Mouse (Mus musculus) skeletal muscle tissue, adult 2 months (tissue): ENCODE data around the gene Tcf7l1.
A peak's percentile ranks its signal among the peaks of the same experiment; 100 is the strongest.

Source experiments
- DNase-seq: peaks from one replicate; pipeline ENCODE4 v3.0.0-alpha.2; 2012; ENCODE audit warnings: low read depth, low spot score

Tcf7l1 gene

GRCm38 (mm10) chr6:72660391-72660720, 128.7 kb downstream of the Tcf7l1 start:
- no peak for DNase-seq

GRCm38 (mm10) chr6:72659717-72660390, 129.2 kb downstream of the Tcf7l1 start:
- DNase-seq, result peak; percentile 31

GRCm38 (mm10) chr6:72658006-72658405, 131.0 kb downstream of the Tcf7l1 start:
- DNase-seq, result peak; percentile 43

DNA sequence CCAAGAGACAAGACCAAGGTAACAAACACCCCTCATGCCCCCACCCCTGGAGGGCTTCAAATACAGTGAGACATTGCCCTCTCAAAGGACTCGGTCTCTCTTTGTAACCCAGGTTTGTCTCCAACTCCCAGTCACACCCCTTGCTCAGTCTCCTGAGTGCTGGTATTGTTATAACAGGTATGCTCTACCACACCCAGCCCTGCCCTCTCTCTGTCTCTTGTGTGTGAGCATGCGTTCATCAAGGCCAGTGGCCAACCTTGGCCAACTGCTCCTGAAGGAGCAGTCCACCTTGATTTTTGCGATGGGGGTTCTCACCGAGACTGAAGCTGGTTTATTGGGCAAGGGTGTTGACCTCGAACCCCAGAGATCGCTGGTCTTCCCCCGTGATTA, 133.0 kb downstream of the Tcf7l1 start:
- no peak for DNase-seq

DNA sequence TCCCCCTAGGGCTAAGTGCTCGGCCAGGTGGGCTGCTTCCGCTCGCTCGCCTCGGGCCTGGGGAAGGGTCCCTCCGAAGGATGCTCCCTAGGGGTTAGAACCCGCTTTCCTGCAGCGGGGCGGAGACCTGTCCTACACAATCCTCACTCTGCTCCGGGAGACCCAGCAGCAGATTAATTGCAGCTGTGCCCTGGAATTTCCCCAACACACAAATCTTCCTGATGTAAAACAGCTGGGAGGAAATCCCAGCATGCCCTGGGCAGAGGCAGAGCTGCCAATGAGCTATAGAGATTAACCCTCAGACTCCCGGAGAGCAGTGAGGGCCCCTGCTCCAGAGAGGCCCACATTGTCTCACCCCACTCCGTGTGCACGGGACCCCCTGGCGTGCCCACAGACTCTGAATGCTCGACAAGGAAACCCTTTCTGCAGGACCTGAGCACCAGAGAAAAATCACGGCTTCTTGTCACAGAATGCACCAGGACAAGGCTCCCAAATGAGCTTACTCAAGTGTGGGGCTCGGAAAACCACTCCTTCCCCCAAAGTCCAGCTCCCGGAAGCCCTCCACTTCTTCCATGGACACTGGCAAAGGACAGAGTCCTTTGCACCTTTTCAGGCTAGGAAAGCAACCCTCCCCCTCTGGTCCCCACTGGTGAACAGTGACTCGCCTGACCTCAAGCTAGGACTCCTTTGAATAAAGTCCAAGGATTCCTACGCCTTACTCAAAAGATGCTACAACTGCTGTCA, 133.6 kb downstream of the Tcf7l1 start:
- peak; percentile 71 for DNase-seq

DNA sequence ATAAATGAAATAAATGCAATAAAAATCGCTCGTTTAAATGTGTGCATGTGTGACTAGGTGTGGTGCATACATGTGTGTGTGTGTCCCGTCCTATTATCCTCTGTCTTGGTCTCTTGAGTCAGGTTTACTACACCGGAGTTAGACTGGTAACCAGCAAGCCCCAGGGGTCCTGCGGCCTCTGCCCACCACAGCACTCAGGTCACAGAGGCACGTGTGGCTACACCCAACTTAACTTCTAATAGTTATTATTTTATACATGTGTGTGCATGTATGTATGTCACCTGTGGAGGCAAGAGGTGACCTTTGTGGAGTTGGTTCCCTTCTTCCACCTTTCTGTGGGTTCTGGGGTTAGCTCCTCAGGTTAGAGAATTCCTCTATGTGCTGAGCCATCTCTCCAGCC, 134.7 kb downstream of the Tcf7l1 start:
- DNase-seq, result no peak

DNA sequence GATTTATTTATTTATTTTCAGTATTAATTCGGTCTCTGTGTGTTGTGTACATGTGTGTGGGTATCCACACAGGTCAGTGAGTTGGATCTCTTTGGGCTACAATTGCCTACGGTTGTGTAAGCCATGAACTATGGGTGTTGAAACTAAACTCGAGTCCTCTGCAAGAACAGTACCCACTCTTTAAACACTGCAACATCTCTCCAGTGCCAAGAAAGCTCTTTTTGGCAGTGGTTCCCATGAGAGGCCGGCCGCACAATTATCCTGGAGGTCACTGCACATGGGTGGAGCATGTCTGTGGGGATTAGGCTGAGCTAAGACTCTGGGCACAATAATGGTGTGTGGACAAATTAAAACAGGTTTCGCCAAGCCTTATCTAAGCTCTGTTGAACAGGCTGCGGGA, 135.6 kb downstream of the Tcf7l1 start:
- peak; percentile 82 for DNase-seq

- DNase-seq, result no peak
Measured at GRCm38 (mm10) chr6:72650338-72650851, 138.7 kb downstream of the Tcf7l1 start.

- DNase-seq, result peak; percentile 57
Measured at GRCm38 (mm10) chr6:72648002-72648595, 141.0 kb downstream of the Tcf7l1 start.

GRCm38 (mm10) chr6:72647383-72647820, 141.7 kb downstream of the Tcf7l1 start:
- peak; percentile 77 for DNase-seq

DNA sequence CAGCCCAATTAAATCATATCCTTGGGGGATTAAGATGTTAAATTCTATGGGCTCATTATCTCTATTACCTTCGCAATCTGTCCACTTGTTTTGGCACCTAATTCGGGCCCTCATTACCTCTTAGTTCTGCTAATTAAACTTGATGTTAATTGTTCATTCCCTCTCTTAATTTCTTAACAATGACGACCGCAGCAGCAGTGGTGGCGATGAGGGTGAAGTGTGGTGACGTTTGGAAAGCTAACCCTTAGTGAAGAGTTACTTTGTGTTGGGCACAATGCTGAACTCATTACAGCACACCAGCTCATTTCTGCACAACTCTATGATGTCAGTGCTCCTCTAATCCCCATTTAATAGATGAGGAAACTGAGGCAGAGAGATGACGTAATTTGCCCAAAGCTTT, 143.7 kb downstream of the Tcf7l1 start:
- DNase-seq, result no peak

DNA sequence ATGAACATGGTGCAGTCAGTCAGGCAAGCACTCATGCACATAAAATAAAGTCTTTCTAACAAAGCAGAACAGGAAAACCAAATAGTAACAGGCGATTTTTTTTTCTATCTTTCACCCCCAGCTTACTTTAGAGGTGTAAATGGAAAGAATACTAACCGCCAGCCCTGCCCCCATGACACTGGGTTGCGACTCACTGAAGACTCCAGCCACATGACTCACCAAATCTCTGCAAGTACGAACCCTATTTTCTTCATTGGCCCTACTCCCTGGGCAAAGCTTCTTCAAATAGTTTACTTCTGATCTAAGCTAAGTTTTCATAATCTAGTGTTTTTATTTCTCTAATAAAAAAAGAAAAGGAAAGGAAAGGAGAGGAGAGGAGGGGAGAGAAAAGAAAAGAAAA, 144.5 kb downstream of the Tcf7l1 start:
- peak; percentile 53 for DNase-seq

DNA sequence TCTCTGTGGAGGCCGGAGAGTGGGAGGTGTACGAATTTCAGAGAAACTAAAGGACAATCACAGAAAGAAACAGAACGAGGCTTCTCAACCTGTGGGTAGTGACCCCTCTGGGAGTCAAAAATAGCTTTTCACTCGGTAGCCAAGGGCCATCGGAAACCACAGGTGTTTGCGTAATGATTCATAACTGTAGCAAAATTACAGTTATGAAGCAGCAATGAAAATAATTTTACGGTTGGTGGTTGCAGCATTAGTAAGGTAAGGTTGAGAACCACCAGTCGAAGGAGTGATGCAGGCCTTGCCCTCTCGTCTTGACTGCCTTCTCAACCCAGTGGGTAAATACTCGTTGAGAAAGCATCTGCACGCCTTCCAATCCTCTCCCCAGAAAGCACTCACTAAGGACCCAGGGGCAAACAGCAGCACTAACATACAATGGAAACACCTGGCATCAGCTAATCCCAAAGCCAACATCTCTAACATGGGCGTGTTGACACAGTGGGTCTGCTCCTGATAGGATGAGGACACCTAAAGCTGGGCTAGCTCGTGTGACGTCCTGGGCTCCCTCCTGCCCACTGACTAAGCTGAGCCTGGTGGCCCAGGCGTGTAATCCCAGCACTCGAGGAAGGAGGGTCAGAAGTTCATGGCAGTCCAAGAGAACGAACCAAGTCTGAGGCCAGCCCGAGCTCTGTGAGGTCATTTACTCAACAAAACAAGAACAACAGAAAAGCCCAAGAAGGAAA, 147.7 kb downstream of the Tcf7l1 start:
- no peak for DNase-seq

GRCm38 (mm10) chr6:72636940-72637339, 152.1 kb downstream of the Tcf7l1 start:
- no peak for DNase-seq

- DNase-seq, result peak; percentile 75
Measured at GRCm38 (mm10) chr6:72635760-72636431, 153.2 kb downstream of the Tcf7l1 start.

- DNase-seq, result no peak
Measured at GRCm38 (mm10) chr6:72634311-72634710, 154.7 kb downstream of the Tcf7l1 start.

GRCm38 (mm10) chr6:72631700-72632099, 157.4 kb downstream of the Tcf7l1 start:
- DNase-seq, result no peak

- DNase-seq, result no peak
Measured at GRCm38 (mm10) chr6:72630961-72631360, 158.1 kb downstream of the Tcf7l1 start.

DNA sequence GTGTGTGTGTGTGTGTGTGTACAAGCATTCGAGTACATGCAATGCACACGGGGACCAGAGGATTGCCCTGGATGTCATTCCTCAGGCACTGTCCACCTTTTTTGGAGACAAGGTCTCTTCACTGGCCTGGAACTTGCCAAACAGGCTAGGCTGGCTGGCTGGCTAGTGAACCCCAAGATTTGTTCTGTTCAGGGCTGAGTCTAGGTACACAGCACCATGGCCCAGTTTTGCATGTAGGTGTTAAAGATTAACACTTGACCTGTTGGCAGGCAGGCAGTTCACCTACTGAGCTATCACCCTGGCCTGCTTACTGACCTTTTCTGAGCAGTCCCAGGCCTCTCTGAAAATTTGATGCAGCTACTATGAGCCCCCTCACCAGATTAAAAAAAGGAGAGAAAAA, 158.7 kb downstream of the Tcf7l1 start:
- DNase-seq, result no peak

DNA sequence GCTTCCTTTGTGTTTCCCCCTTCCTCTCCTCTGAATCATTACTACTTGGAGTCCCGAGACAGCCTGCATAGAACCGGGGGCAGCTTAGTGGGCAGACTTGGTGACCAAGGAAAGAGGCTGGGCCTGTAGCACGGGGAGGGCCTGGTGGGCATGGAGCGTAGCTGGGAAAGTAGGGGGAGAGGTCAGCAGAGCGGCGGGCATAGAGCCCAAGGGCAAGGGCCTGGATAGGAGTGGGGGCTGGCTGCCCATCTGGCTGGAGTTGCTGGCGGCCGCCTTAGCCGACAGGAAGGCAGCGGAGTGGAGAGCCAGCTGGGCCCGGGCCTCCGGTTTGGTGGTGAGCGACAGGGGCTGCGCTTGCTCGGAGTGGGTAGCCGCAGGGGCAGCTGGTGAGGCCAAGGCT, 161.8 kb downstream of the Tcf7l1 start:
- DNase-seq, result no peak

GRCm38 (mm10) chr6:72626391-72626790, 162.7 kb downstream of the Tcf7l1 start:
- no peak for DNase-seq
